Mouse (Mus musculus) megakaryocyte progenitor cell, adult 5-6 weeks (primary cell): ENCODE results near the gene Catsper4. TPM values are rescaled to one million over a fixed set of nuclear protein-coding genes. Genes with fewer than 3 reads are reported as not detected.

Experiments
- ATAC-seq: replicated peaks from 2 replicates; pipeline ENCODE4 v1.8.0; 2016; ENCODE audit warnings: mild to moderate bottlenecking, moderate TSS enrichment, inconsistent platforms; ENCODE audit not compliant: poor library complexity
- total RNA-seq, 2 experiments: library from RNA; stranded (forward) in 1 of 2; stranded (reverse) in 1 of 2; fragments of 157-497, 149-512 nt in 1 of 2; fragments of 200-1000 nt in 1 of 2; gene quantifications; 2 replicates each; pipeline versions ENCODE4 v1.2.3 to v1.2.4; 2015 to 2017

The Catsper4 gene
- total RNA-seq, 2 experiments from 2014 or later = not detected

DNA sequence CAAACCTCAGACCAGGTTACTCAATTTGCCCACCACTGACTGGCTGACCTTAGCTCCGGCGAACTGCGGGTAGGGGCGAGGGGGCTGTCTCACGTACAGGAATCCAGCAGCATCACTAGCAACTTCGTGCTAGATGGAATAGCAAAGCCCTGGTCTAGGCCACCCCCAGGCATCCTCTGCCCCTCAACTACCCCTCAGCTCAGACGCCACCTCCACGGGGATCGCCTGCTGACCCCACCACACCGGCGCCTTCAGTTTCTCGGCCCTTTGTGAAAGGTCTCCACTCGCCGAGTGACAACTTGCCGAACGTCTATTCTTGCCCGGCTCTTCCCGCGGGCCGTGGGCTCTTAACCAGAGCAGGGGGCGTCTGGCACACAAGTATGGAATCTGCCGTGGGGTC, 40.9 kb downstream of the Catsper4 start:
- no peak for ATAC-seq

DNA sequence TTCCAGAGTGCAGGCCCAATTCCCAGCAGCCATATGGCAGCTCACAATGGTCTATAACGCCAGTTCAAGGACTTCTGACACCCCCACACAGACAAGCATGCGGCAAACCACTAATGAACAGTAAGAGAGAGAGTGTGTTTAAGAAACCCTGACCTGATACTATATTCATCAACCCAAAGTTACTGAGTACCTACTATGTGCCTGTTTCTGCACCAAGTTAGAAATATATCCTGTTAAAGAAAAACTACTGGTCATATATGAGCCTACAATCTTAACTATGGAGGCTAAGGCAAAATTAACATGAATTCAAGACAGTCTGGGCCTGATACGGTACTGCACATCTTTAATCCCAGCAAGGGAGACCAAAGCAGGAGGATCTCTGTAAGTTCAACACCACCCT, 41.6 kb downstream of the Catsper4 start:
- ATAC-seq = no peak

DNA sequence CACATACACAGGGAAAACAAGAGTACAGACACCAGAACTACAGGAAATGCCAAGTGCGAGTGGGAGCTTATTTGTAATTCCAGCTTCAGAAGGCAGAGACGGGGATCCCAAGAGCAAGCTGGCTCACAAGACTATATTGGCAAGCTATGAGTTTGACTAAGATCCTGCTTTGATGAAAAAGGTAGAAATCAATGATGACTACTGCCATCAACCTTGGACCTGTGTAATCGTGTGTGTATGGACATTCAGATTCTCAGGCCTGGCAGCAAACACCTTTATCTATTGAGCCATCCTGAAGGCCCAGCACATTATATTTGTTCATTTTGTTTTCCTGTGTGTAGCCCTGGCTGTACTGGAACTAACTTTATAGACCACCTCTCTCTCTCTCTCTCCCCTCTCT, 43.5 kb downstream of the Catsper4 start:
- no peak for ATAC-seq

DNA sequence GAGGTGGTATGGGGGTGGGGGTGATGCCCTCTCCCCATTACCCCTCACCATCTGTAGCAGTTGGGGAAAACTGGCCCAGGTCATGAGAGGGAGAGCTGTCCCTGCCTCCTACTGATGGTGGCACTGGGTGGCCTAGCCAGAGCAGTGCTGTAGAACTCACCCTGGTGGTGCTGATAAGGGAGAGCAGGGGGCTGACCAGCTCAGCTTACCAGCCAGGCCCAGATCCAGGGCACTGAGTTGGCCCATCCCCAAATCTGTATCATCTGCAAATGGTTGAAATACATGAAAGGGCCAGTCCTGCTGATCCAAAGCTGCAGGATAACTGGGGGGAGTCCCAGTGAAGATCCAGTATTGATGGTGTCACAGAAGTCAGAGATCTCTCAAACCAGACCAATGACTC, 45.4 kb downstream of the Catsper4 start:
- peak; percentile 60 for ATAC-seq

DNA sequence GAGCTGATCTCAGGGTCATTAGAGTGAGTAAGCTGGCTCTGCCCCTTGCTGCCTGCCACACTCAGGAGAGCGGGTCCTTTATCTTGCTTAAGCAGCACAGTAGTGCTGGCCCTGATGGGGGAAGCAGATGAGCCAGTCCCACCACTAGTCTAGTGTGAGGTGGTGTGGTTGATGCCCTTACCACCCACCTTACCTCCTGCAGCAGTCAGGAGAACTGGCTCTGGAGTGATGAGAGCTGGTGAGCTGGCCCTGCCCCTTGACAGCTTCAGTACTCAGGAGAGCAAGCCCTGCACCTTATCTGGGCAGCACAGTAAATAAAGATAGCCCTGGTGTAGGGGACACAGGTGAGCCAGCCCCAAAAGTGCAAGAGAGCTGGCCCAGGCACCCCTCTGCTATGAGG, 46.1 kb downstream of the Catsper4 start:
- peak; percentile 92 for ATAC-seq

DNA sequence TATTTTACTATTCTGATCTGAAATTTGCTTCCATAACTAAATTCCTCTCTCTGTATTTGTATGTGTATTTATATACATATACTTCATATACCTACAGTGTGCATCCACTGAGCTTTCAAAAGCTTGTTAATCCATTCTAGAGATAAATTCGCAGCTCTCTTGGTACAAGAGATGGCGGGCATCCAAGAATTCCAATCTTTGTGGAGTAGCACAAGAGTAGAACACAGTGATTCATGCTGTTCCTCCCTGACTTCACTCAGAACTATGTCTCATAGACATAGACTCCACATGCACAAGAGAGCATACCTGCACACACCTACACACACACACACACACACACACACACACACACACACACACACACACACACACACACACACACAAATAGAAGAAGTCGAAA, 54.8 kb downstream of the Catsper4 start:
- no peak for ATAC-seq

DNA sequence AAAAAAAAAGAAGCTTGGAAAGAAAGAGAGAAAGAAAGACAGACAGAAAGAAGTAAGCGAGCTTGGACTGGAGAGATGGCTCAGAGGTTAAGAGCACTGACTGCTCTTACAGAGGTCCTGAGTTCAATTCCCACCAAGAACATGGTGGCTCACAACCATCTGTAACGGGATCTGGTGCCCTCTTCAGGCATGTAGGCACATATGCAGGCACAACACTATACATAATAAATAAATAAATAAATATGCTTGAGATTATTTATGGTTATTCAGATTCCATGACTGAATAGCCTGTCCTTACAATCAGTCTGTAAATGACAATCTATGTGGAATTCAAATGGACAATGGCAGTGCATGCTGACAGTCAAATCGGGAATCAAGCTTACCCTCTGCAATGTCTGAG, 60.3 kb downstream of the Catsper4 start:
- 0 out of 2 replicates have a peak, but pooled peaks have one; percentile 40 for ATAC-seq

DNA sequence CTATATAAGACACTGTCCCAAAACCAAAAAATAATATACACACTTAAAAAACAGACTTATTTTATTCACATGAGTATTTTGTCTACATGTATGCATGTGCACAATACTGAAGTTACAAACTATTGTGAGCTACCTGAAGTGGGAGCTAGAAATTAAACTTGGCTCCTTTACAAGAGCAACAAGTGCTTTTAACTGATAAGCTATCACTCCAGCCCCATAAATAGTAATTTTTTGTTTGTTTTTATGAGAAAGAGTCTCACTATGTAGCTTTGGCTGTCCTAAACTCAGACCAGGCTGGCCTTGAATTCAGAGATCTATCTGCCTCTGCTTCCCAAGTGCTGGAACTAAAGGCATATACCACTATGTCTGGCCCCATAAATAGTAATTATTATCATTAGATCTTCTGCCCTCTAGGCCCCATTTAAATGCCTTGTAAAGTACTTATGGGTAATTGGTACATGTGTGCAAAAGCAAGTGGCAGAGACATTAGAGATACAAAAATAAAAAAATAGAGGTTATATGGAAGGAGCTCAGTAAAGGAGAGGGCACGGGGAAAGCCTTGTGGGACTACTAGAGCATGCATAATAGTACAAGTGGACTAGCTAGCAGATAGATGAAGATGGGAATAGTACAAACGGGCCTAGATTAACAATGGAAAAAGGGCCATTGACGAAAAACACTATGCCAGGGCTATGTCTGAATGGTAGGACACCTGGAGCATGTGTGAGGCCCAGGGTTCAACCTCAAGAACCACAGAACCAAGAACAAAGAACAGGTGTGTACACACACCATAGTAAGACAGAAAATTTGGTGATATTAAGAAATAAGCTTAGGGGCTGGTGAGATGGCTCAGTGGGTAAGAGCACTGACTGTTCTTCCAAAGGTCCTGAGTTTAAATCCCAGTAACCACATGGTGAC, 61.4 kb downstream of the Catsper4 start:
- peak; percentile 85 for ATAC-seq

DNA sequence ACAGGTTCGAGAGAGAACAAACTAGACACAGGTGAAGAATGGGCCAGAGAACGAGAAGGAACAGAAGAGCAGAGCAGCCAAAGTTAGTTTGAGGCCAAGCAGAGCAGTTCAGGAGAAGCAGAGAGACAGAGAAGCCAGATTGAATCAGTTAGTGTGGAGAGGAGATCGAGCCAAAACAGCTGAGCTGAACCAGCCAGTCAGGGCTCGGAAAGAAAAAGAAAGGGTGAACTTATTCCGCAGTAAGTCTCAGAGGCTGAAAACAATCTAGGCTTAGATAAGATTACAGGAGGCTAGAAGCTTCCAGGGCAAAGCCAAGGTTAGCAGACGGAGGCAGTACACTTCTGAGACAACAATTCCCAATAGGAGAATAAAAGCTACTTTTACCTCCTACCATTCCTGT, 62.2 kb downstream of the Catsper4 start:
- ATAC-seq = peak; percentile 74

DNA sequence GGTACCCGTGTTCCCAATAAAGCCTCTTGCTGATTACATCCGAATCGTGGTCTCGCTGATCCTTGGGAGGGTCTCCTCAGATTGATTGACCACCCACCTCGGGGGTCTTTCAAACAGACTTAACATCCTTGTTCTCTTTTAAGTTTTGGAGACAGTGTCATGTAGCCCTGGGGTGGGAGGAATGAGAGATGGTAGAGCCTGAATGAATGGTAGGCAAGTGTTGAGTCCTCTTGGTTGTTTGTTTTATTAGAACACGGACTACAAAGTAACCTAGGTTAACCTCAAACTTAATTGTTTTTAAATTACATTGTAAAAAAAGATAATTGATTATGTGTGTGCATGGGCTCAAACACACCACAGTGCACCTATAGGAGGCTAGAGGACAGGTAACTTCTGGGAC, 62.6 kb downstream of the Catsper4 start:
- no peak for ATAC-seq

Other genes with a start within 250 kb of the Catsper4 start
- 27.0 and 31.5 TPM in 2 replicates for gene Dhdds, start 226.5 kb downstream of the Catsper4 start, total RNA-seq (2015)
- gene Dhdds, start 226.5 kb downstream of the Catsper4 start, total RNA-seq (2017) = 28.2 and 30.1 TPM in 2 replicates
- 3.7 and 4.7 TPM in 2 replicates for gene Lin28a, start 208.5 kb downstream of the Catsper4 start, total RNA-seq (2015)
- 27.4 and 31.2 TPM in 2 replicates for gene Lin28a, start 208.5 kb downstream of the Catsper4 start, total RNA-seq (2017)
- not detected in 2 replicates for gene Zfp683, start 173.5 kb downstream of the Catsper4 start, total RNA-seq (2015)
- gene Zfp683, start 173.5 kb downstream of the Catsper4 start, total RNA-seq (2017) = not detected in 2 replicates
- 0.77 and 2.2 TPM in 2 replicates for gene Crybg2, start 166.6 kb downstream of the Catsper4 start, total RNA-seq (2015)
- 0.37 and 0.71 TPM in 2 replicates for gene Crybg2, start 166.6 kb downstream of the Catsper4 start, total RNA-seq (2017)
- 291 and 358 TPM in 2 replicates for gene Cd52, start 132.3 kb downstream of the Catsper4 start, total RNA-seq (2015)
- 339 and 505 TPM in 2 replicates for gene Cd52, start 132.3 kb downstream of the Catsper4 start, total RNA-seq (2017)
- 9.2 and 10.7 TPM in 2 replicates for gene Ubxn11, start 124.8 kb downstream of the Catsper4 start, total RNA-seq (2015)
- gene Ubxn11, start 124.8 kb downstream of the Catsper4 start, total RNA-seq (2017) = 6.5 and 7.3 TPM in 2 replicates
- 724 and 761 TPM in 2 replicates for gene Sh3bgrl3, start 98.6 kb downstream of the Catsper4 start, total RNA-seq (2015)
- gene Sh3bgrl3, start 98.6 kb downstream of the Catsper4 start, total RNA-seq (2017) = 230 and 307 TPM in 2 replicates
- gene Cep85, start 40.3 kb downstream of the Catsper4 start, total RNA-seq (2015) = 14.5 and 27.8 TPM in 2 replicates
- gene Cep85, start 40.3 kb downstream of the Catsper4 start, total RNA-seq (2017) = 33.8 and 41.0 TPM in 2 replicates
- not detected in 2 replicates for gene Gm7534, start 24.4 kb downstream of the Catsper4 start, total RNA-seq (2015)
- not detected in 2 replicates for gene Gm7534, start 24.4 kb downstream of the Catsper4 start, total RNA-seq (2017)
- gene Cnksr1, start 11.0 kb upstream of the Catsper4 start, total RNA-seq (2015) = not detected in 2 replicates
- not detected in 2 replicates for gene Cnksr1, start 11.0 kb upstream of the Catsper4 start, total RNA-seq (2017)
- not detected in 2 replicates for gene E130218I03Rik, start 16.3 kb upstream of the Catsper4 start, total RNA-seq (2015)
- gene E130218I03Rik, start 16.3 kb upstream of the Catsper4 start, total RNA-seq (2017) = 0.14 TPM in 1 of 2 replicates, not detected in the other
- 11.7 and 11.8 TPM in 2 replicates for gene Zfp593, start 18.2 kb upstream of the Catsper4 start, total RNA-seq (2015)
- 12.5 and 12.7 TPM in 2 replicates for gene Zfp593, start 18.2 kb upstream of the Catsper4 start, total RNA-seq (2017)
- not detected in 2 replicates for gene Gm30191, start 19.6 kb upstream of the Catsper4 start, total RNA-seq (2015)
- gene Gm30191, start 19.6 kb upstream of the Catsper4 start, total RNA-seq (2017) = not detected in 2 replicates
- not detected in 2 replicates for gene Grrp1, start 26.7 kb upstream of the Catsper4 start, total RNA-seq (2015)
- gene Grrp1, start 26.7 kb upstream of the Catsper4 start, total RNA-seq (2017) = not detected in 2 replicates
- 23.4 and 25.9 TPM in 2 replicates for gene Pdik1l, start 60.5 kb upstream of the Catsper4 start, total RNA-seq (2015)
- 32.7 and 34.0 TPM in 2 replicates for gene Pdik1l, start 60.5 kb upstream of the Catsper4 start, total RNA-seq (2017)
- gene Trim63, start 87.7 kb upstream of the Catsper4 start, total RNA-seq (2015) = not detected in 2 replicates
- gene Trim63, start 87.7 kb upstream of the Catsper4 start, total RNA-seq (2017) = not detected in 2 replicates
- gene Slc30a2, start 115.8 kb upstream of the Catsper4 start, total RNA-seq (2015) = 0.07 and 0.15 TPM in 2 replicates
- not detected in 2 replicates for gene Slc30a2, start 115.8 kb upstream of the Catsper4 start, total RNA-seq (2017)
- not detected in 2 replicates for gene Extl1, start 156.5 kb upstream of the Catsper4 start, total RNA-seq (2015)
- not detected in 2 replicates for gene Extl1, start 156.5 kb upstream of the Catsper4 start, total RNA-seq (2017)
- 14.0 and 21.2 TPM in 2 replicates for gene Pafah2, start 168.9 kb upstream of the Catsper4 start, total RNA-seq (2015)
- gene Pafah2, start 168.9 kb upstream of the Catsper4 start, total RNA-seq (2017) = 14.5 and 16.2 TPM in 2 replicates
- 794 and 868 TPM in 2 replicates for gene Stmn1, start 240.9 kb upstream of the Catsper4 start, total RNA-seq (2015)
- 1,207 and 1,242 TPM in 2 replicates for gene Stmn1, start 240.9 kb upstream of the Catsper4 start, total RNA-seq (2017)